Mouse (Mus musculus): ENCODE measurements around the gene Pou2f3.

DNA sequence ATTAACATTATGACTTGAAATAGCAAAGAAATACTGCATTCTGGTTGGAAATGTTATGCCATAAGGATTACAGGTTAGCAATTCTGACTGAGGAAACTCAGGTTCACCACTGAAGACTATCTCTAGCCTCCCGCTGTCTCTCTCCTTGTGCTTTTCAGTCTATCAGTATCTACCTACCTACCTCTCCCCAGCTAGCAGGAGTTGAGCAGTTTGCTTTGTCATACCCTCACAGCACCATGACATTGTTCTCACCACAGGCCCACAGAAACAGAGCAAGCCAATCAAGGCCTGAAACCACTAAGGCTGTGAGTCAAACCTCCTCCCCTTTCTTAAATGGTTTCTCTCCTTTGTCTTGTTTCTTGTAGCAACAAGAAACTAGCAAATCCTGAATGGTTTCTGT lies 135.6 kb downstream of the Pou2f3 start:
- TF ChIP-seq POLR2A (IDR thresholded peaks at IDR 0.05; ENCODE audit: insufficient read depth, low read depth, low read length) = no peak
- no peak for TF ChIP-seq CTCF (IDR thresholded peaks at IDR 0.05)

Measured in heart, adult 2 months (tissue).